Mouse (Mus musculus) adrenal gland, postnatal 0 days (tissue): ENCODE data around the gene Aplnr. TPM values are rescaled to one million over a fixed set of nuclear protein-coding genes. Genes with fewer than 3 reads are reported as not detected.

Experiments used
- polyA plus RNA-seq: library from polyadenylated mRNA; unstranded; fragments of >200 nt; fragmentation: Nextera tagmentation; extraction: Ambion mirVana; gene quantifications from 2 replicates; pipeline ENCODE4 v1.2.1, GENCODE M21; 2015

The Aplnr gene
- 15.5 and 30.7 TPM in 2 replicates for polyA plus RNA-seq

GRCm38 (mm10) chr2:85136089-85136488 lies at the start of gene Aplnr:
Aplnr (plus strand) TSS chr2:85136225.

Other genes with a start within 250 kb of the Aplnr start
- gene Rtn4rl2, start 249.5 kb upstream of the Aplnr start, polyA plus RNA-seq = 1.1 and 1.3 TPM in 2 replicates
- gene Slc43a3, start 199.6 kb upstream of the Aplnr start, polyA plus RNA-seq = 60.8 and 62.7 TPM in 2 replicates
- gene Prg2, start 155.8 kb upstream of the Aplnr start, polyA plus RNA-seq = 1.3 and 1.7 TPM in 2 replicates
- gene Prg3, start 148.0 kb upstream of the Aplnr start, polyA plus RNA-seq = not detected in 2 replicates
- gene Ssrp1, start 99.0 kb upstream of the Aplnr start, polyA plus RNA-seq = 81.0 and 119 TPM in 2 replicates
- gene P2rx3, start 98.8 kb upstream of the Aplnr start, polyA plus RNA-seq = 0.63 and 0.68 TPM in 2 replicates
- gene Tnks1bp1, start 88.2 kb upstream of the Aplnr start, polyA plus RNA-seq = 20.9 and 23.5 TPM in 2 replicates
- gene Lrrc55, start 61.0 kb downstream of the Aplnr start, polyA plus RNA-seq = 1.9 and 2.1 TPM in 2 replicates
- not detected in 2 replicates for gene Olfr987, start 203.1 kb downstream of the Aplnr start, polyA plus RNA-seq
- gene Olfr988, start 227.0 kb downstream of the Aplnr start, polyA plus RNA-seq = not detected in 2 replicates